Mouse (Mus musculus) E14TG2a.4 (cell line): ENCODE data around the gene Fam187a.

Source experiments
- CTCF ChIP-seq: conservative IDR thresholded peaks from 2 replicates; pipeline ENCODE4 v1.5.1; 2014; ENCODE audit warnings: low read length
- NANOG ChIP-seq: IDR thresholded peaks from 2 replicates; pipeline ENCODE4 v1.6.1; 2014; ENCODE audit warnings: borderline replicate concordance, low read length, mixed read lengths
- POU5F1 ChIP-seq: IDR thresholded peaks from 2 replicates; pipeline ENCODE4 v1.6.1; 2014; ENCODE audit warnings: low read length, borderline replicate concordance

DNA sequence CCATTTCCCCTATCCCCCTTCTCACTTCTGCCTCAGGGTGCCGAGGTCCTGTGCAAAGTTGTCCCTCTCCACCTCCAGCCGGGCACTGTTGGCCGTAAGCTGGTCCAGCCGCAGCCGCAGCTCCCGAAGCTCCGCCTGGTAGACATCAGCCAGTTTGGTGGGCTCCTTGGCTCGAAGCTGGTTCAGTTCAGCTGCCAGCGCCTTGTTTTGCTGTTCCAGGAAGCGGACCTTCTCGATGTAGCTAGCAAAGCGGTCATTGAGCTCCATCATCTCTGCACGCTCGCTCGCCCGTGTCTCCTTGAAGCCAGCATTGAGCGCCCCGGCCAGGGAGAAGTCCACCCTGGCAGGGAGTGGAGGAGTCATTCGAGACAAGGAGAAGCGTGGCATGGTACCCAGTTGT is 11.7 kb downstream of the Fam187a start:
- TF ChIP-seq CTCF = no peak
- no peak for TF ChIP-seq POU5F1
- TF ChIP-seq NANOG = no peak
